In genomic region chr14:100187372-100187771, GRCm38 (mm10) we compare ENCODE assay signal across 22 mouse cellular contexts.
DNase-seq lines count a peak whose midpoint lies in the region; ATAC-seq and TF ChIP-seq lines count a peak whose summit lies in the region.
"Had no signal": no experiment of that assay in that cellular context is flagged by ENCODE, and none has a peak within 500 bp of the region (broad histone marks: within the 10 kb centered on the region; RNA-seq: fewer than 3 reads in every experiment).

No protein-coding gene starts in this region.

- no peaks in the 10 kb centered on the region for H3K36me3 ChIP-seq in midbrain, embryonic 10.5 days
- H3K36me3 ChIP-seq in midbrain, embryonic 15.5 days (replicated peaks), result no peaks in the 10 kb centered on the region
- H3K36me3 ChIP-seq in midbrain, embryonic 11.5 days (ENCODE audit: control insufficient read depth, insufficient read depth, low read length), result no peaks in the 10 kb centered on the region
- H3K36me3 ChIP-seq in midbrain, postnatal 0 days (ENCODE audit: insufficient read depth, low read length), result no peaks in the 10 kb centered on the region
- H3K36me3 ChIP-seq in midbrain, embryonic 12.5 days, result no peaks in the 10 kb centered on the region
- no peaks in the 10 kb centered on the region for H3K36me3 ChIP-seq in midbrain, embryonic 13.5 days
- no peaks in the 10 kb centered on the region for H3K36me3 ChIP-seq in midbrain, embryonic 14.5 days (ENCODE audit: control insufficient read depth, insufficient read depth, low read length)
- H3K36me3 ChIP-seq in midbrain, embryonic 16.5 days (ENCODE audit: control insufficient read depth, insufficient read depth, low read length), result no peaks in the 10 kb centered on the region
- H3K36me3 ChIP-seq: G1E had no signal

- 66% methylated on average over 3 of the region's 3 CpGs for WGBS in midbrain, embryonic 10.5 days
- 29% methylated on average over 3 of the region's 3 CpGs for WGBS in midbrain, embryonic 15.5 days
- WGBS in midbrain, embryonic 11.5 days, result 38% methylated on average over 3 of the region's 3 CpGs
- 40% methylated on average over 3 of the region's 3 CpGs for WGBS in midbrain, postnatal 0 days
- 26% methylated on average over 3 of the region's 3 CpGs for WGBS in midbrain, embryonic 12.5 days
- WGBS in midbrain, embryonic 13.5 days, result 27% methylated on average over 3 of the region's 3 CpGs
- 24% methylated on average over 3 of the region's 3 CpGs for WGBS in midbrain, embryonic 14.5 days
- 31% methylated on average over 3 of the region's 3 CpGs for WGBS in midbrain, embryonic 16.5 days

- no peaks in the 10 kb centered on the region for H3K9me3 ChIP-seq in midbrain, embryonic 10.5 days (replicated peaks)
- no peaks in the 10 kb centered on the region for H3K9me3 ChIP-seq in midbrain, embryonic 15.5 days
- no peaks in the 10 kb centered on the region for H3K9me3 ChIP-seq in midbrain, embryonic 11.5 days (ENCODE audit: control insufficient read depth, low read length)
- H3K9me3 ChIP-seq in midbrain, postnatal 0 days (ENCODE audit: low read length), result no peaks in the 10 kb centered on the region
- no peaks in the 10 kb centered on the region for H3K9me3 ChIP-seq in midbrain, embryonic 12.5 days
- H3K9me3 ChIP-seq in midbrain, embryonic 13.5 days, result no peaks in the 10 kb centered on the region
- H3K9me3 ChIP-seq in midbrain, embryonic 14.5 days (ENCODE audit: control insufficient read depth, low read length), result no peaks in the 10 kb centered on the region
- no peaks in the 10 kb centered on the region for H3K9me3 ChIP-seq in midbrain, embryonic 16.5 days (replicated peaks; ENCODE audit: control insufficient read depth, low read length, poor library complexity, severe bottlenecking)

- no peak overlapping the region for H3K4me2 ChIP-seq in midbrain, embryonic 15.5 days
- H3K4me2 ChIP-seq in midbrain, embryonic 11.5 days, result no peak overlapping the region
- no peak overlapping the region for H3K4me2 ChIP-seq in midbrain, postnatal 0 days (ENCODE audit: low read depth, low read length, poor library complexity, severe bottlenecking)
- H3K4me2 ChIP-seq in midbrain, embryonic 12.5 days (replicated peaks), result no peak overlapping the region
- H3K4me2 ChIP-seq in midbrain, embryonic 13.5 days (replicated peaks), result no peak overlapping the region
- H3K4me2 ChIP-seq in midbrain, embryonic 14.5 days (ENCODE audit: low read length), result no peak overlapping the region
- no peak overlapping the region for H3K4me2 ChIP-seq in midbrain, embryonic 16.5 days (ENCODE audit: low read length)

- no peaks in the 10 kb centered on the region for H3K27me3 ChIP-seq in midbrain, embryonic 10.5 days (ENCODE audit: low read depth, poor library complexity, severe bottlenecking)
- no peaks in the 10 kb centered on the region for H3K27me3 ChIP-seq in midbrain, embryonic 15.5 days (replicated peaks)
- H3K27me3 ChIP-seq in midbrain, embryonic 11.5 days (ENCODE audit: control insufficient read depth, insufficient read depth, low read length), result no peaks in the 10 kb centered on the region
- H3K27me3 ChIP-seq in midbrain, postnatal 0 days (ENCODE audit: insufficient read depth, low read length), result no peaks in the 10 kb centered on the region
- H3K27me3 ChIP-seq in midbrain, embryonic 12.5 days, result no peaks in the 10 kb centered on the region
- no peaks in the 10 kb centered on the region for H3K27me3 ChIP-seq in midbrain, embryonic 13.5 days
- no peaks in the 10 kb centered on the region for H3K27me3 ChIP-seq in midbrain, embryonic 14.5 days (ENCODE audit: control insufficient read depth, insufficient read depth, low read length)
- H3K27me3 ChIP-seq in midbrain, embryonic 16.5 days (ENCODE audit: control insufficient read depth, insufficient read depth, low read depth, low read length), result no peaks in the 10 kb centered on the region
- H3K27me3 ChIP-seq: CH12.LX, Patski had no signal

- H3K27ac ChIP-seq in midbrain, embryonic 10.5 days (replicated peaks), result 0 out of 2 replicates have a peak overlapping the region, but pooled peaks have one; percentile 4
- H3K27ac ChIP-seq in midbrain, embryonic 15.5 days, result no peak overlapping the region
- no peak overlapping the region for H3K27ac ChIP-seq in midbrain, embryonic 11.5 days (ENCODE audit: low read depth, low read length)
- H3K27ac ChIP-seq in midbrain, postnatal 0 days (ENCODE audit: low read depth, low read length), result no peak overlapping the region
- 0 out of 2 replicates have a peak overlapping the region, but pooled peaks have one; percentile 30 for H3K27ac ChIP-seq in midbrain, embryonic 12.5 days (replicated peaks)
- no peak overlapping the region for H3K27ac ChIP-seq in midbrain, embryonic 13.5 days
- H3K27ac ChIP-seq in midbrain, embryonic 14.5 days (replicated peaks; ENCODE audit: low read depth, low read length), result 0 out of 2 replicates have a peak overlapping the region, but pooled peaks have one; percentile 37
- H3K27ac ChIP-seq in midbrain, embryonic 16.5 days (ENCODE audit: low read length), result no peak overlapping the region

- TF ChIP-seq CTCF in midbrain, postnatal 0 days (IDR thresholded peaks at IDR 0.05), result no peak

- ATAC-seq in midbrain, embryonic 15.5 days (replicated peaks), result no peak
- peak; percentile 60; the same call in 1 of the 2 replicates for ATAC-seq in midbrain, embryonic 11.5 days (ENCODE audit: low FRiP score)
- ATAC-seq in midbrain, postnatal 0 days (ENCODE audit: low FRiP score), result no peak
- peak; percentile 50; the same call in 1 of the 2 replicates for ATAC-seq in midbrain, embryonic 12.5 days (ENCODE audit: low FRiP score, low read depth)
- ATAC-seq in midbrain, embryonic 13.5 days, result no peak
- no peak for ATAC-seq in midbrain, embryonic 14.5 days (ENCODE audit: low FRiP score, low TSS enrichment)
- no peak for ATAC-seq in midbrain, embryonic 16.5 days
- ATAC-seq: activated CD4-positive, CD25-positive, alpha-beta regulatory T cell, adult 4 months; CD4-positive, CD25-positive, alpha-beta regulatory T cell, adult 4 months; Patski had no signal

- DNase-seq in midbrain, embryonic 10.5 days (ENCODE audit: low spot score), result no peak
- no peak for DNase-seq in midbrain, embryonic 11.5 days (ENCODE audit: low spot score, missing footprints)
- DNase-seq in midbrain, postnatal 0 days (ENCODE audit: low spot score), result no peak
- DNase-seq in midbrain, embryonic 14.5 days, result no peak
- DNase-seq: adrenal gland, adult 2 months; adrenal gland, adult 8-10 months; adrenal gland, postnatal 10 days; adrenal gland, postnatal 14 days; adrenal gland, postnatal 25 days; adrenal gland, postnatal 36 days; B cell, adult 2 months; cerebellum, adult 11 months; cerebellum, adult 11-12 months had no signal

- H3K9ac ChIP-seq in midbrain, embryonic 15.5 days, result no peak overlapping the region
- H3K9ac ChIP-seq in midbrain, embryonic 11.5 days (ENCODE audit: low read length), result no peak overlapping the region
- H3K9ac ChIP-seq in midbrain, postnatal 0 days (replicated peaks; ENCODE audit: low read length, poor library complexity, severe bottlenecking), result no peak overlapping the region
- no peak overlapping the region for H3K9ac ChIP-seq in midbrain, embryonic 12.5 days (replicated peaks)
- H3K9ac ChIP-seq in midbrain, embryonic 13.5 days (replicated peaks), result no peak overlapping the region
- no peak overlapping the region for H3K9ac ChIP-seq in midbrain, embryonic 14.5 days (replicated peaks; ENCODE audit: low read length)
- H3K9ac ChIP-seq in midbrain, embryonic 16.5 days (ENCODE audit: low read depth, low read length), result no peak overlapping the region

- peaks cover 15% of the 10 kb centered on the region for H3K4me1 ChIP-seq in midbrain, embryonic 10.5 days
- H3K4me1 ChIP-seq in midbrain, embryonic 15.5 days, result no peaks in the 10 kb centered on the region
- H3K4me1 ChIP-seq in midbrain, embryonic 11.5 days (ENCODE audit: control insufficient read depth, insufficient read depth, low read length), result peaks cover 12% of the 10 kb centered on the region; the same call in 1 of the 2 replicates
- no peaks in the 10 kb centered on the region for H3K4me1 ChIP-seq in midbrain, postnatal 0 days (ENCODE audit: insufficient read depth, low read length)
- peaks cover 14% of the 10 kb centered on the region for H3K4me1 ChIP-seq in midbrain, embryonic 12.5 days
- H3K4me1 ChIP-seq in midbrain, embryonic 13.5 days (replicated peaks), result peaks cover 15% of the 10 kb centered on the region
- peaks cover 6% of the 10 kb centered on the region; the same call in 1 of the 2 replicates for H3K4me1 ChIP-seq in midbrain, embryonic 14.5 days (ENCODE audit: control insufficient read depth, insufficient read depth, low read length)
- no peaks in the 10 kb centered on the region for H3K4me1 ChIP-seq in midbrain, embryonic 16.5 days (ENCODE audit: control insufficient read depth, insufficient read depth, low read length)

- H3K4me3 ChIP-seq in midbrain, embryonic 10.5 days, result no peak overlapping the region
- no peak overlapping the region for H3K4me3 ChIP-seq in midbrain, embryonic 15.5 days
- H3K4me3 ChIP-seq in midbrain, embryonic 11.5 days (ENCODE audit: low read depth, low read length), result no peak overlapping the region
- H3K4me3 ChIP-seq in midbrain, postnatal 0 days (ENCODE audit: low read depth, low read length), result no peak overlapping the region
- H3K4me3 ChIP-seq in midbrain, embryonic 12.5 days, result no peak overlapping the region
- H3K4me3 ChIP-seq in midbrain, embryonic 13.5 days (replicated peaks), result no peak overlapping the region
- no peak overlapping the region for H3K4me3 ChIP-seq in midbrain, embryonic 14.5 days (replicated peaks; ENCODE audit: low read depth, low read length)
- H3K4me3 ChIP-seq in midbrain, embryonic 16.5 days (ENCODE audit: low read depth, low read length), result no peak overlapping the region

Comparison
In these comparisons a context has a peak if more than half of its experiments do, and no peak if none do; other contexts are left out.
1. H3K27ac ChIP-seq: peak in midbrain, embryonic 10.5 days (single experiment), midbrain, embryonic 12.5 days (single experiment) and midbrain, embryonic 14.5 days (single experiment); none in midbrain, embryonic 15.5 days (single experiment), midbrain, embryonic 11.5 days (single experiment), midbrain, postnatal 0 days (single experiment), midbrain, embryonic 13.5 days (single experiment) and midbrain, embryonic 16.5 days (single experiment).
2. ATAC-seq: peak in midbrain, embryonic 11.5 days (single experiment) and midbrain, embryonic 12.5 days (single experiment); none in midbrain, embryonic 15.5 days (single experiment), midbrain, postnatal 0 days (single experiment), midbrain, embryonic 13.5 days (single experiment), midbrain, embryonic 14.5 days (single experiment) and midbrain, embryonic 16.5 days (single experiment).